Mouse (Mus musculus): ENCODE results near the gene Plod3. TPM values are rescaled to one million over a fixed set of nuclear protein-coding genes. Genes with fewer than 3 reads are reported as not detected.
A peak's percentile ranks its signal among the peaks of the same experiment; 100 is the strongest.

The Plod3 gene
- polyA plus RNA-seq, 1 experiment, result 34.5 TPM

- Histone ChIP-seq H3K27ac (ENCODE audit: insufficient read depth, low read length) (no peak overlapping the region), H3K4me3 (ENCODE audit: insufficient read depth, low read length) (no peak overlapping the region), H3K4me1 (ENCODE audit: control insufficient read depth, insufficient read depth, low read length) (no peaks in the 10 kb centered on the region)
- no peak for TF ChIP-seq CTCF (IDR thresholded peaks at IDR 0.05; ENCODE audit: extremely low read depth, insufficient read depth, low read length)
- TF ChIP-seq POLR2A (IDR thresholded peaks at IDR 0.05; ENCODE audit: extremely low read depth, insufficient read depth, low read length), result no peak
Measured at GRCm38 (mm10) chr5:136979762-136980161, 7.1 kb upstream of the Plod3 start.

- TF ChIP-seq CTCF (IDR thresholded peaks at IDR 0.05; ENCODE audit: extremely low read depth, insufficient read depth, low read length) (0 out of 2 replicates have a peak, but pooled peaks have one; percentile 7), POLR2A (IDR thresholded peaks at IDR 0.05; ENCODE audit: extremely low read depth, insufficient read depth, low read length) (no peak)
- H3K27ac ChIP-seq (ENCODE audit: insufficient read depth, low read length), result no peak overlapping the region
- no peak overlapping the region for H3K4me3 ChIP-seq (ENCODE audit: insufficient read depth, low read length)
- peaks cover under 1% of the 10 kb centered on the region; the same call in 1 of the 2 replicates for H3K4me1 ChIP-seq (ENCODE audit: control insufficient read depth, insufficient read depth, low read length)
Measured at GRCm38 (mm10) chr5:136980974-136981373, 5.8 kb upstream of the Plod3 start.

- Histone ChIP-seq H3K27ac (ENCODE audit: insufficient read depth, low read length) (no peak overlapping the region), H3K4me3 (ENCODE audit: insufficient read depth, low read length) (no peak overlapping the region), H3K4me1 (ENCODE audit: control insufficient read depth, insufficient read depth, low read length) (peaks cover 3% of the 10 kb centered on the region; the same call in 1 of the 2 replicates)
- TF ChIP-seq CTCF (IDR thresholded peaks at IDR 0.05; ENCODE audit: extremely low read depth, insufficient read depth, low read length), result peak; percentile 45; the same call in 1 of the 2 replicates
- TF ChIP-seq POLR2A (IDR thresholded peaks at IDR 0.05; ENCODE audit: extremely low read depth, insufficient read depth, low read length), result no peak
Measured at GRCm38 (mm10) chr5:136982338-136982930, 4.4 kb upstream of the Plod3 start.

- TF ChIP-seq POLR2A (IDR thresholded peaks at IDR 0.05; ENCODE audit: extremely low read depth, insufficient read depth, low read length) (no peak), CTCF (IDR thresholded peaks at IDR 0.05; ENCODE audit: extremely low read depth, insufficient read depth, low read length) (no peak)
- Histone ChIP-seq H3K27ac (ENCODE audit: insufficient read depth, low read length) (no peak overlapping the region), H3K4me3 (ENCODE audit: insufficient read depth, low read length) (no peak overlapping the region), H3K4me1 (ENCODE audit: control insufficient read depth, insufficient read depth, low read length) (peaks cover 3% of the 10 kb centered on the region; the same call in 1 of the 2 replicates)
Measured at GRCm38 (mm10) chr5:136984828-136985227, 2.0 kb upstream of the Plod3 start.

- peak overlapping the region; percentile 50 for H3K4me3 ChIP-seq (ENCODE audit: insufficient read depth, low read length)
- H3K4me1 ChIP-seq (ENCODE audit: control insufficient read depth, insufficient read depth, low read length), result peaks cover 3% of the 10 kb centered on the region; the same call in 1 of the 2 replicates
- TF ChIP-seq CTCF (IDR thresholded peaks at IDR 0.05; ENCODE audit: extremely low read depth, insufficient read depth, low read length) (no peak), POLR2A (IDR thresholded peaks at IDR 0.05; ENCODE audit: extremely low read depth, insufficient read depth, low read length) (peak; percentile 59; the same call in 1 of the 2 replicates)
- peak overlapping the region; percentile 49 for H3K27ac ChIP-seq (ENCODE audit: insufficient read depth, low read length)
Measured at GRCm38 (mm10) chr5:136987138-136987933, 517 bp downstream of the Plod3 start.

- H3K4me3 ChIP-seq (ENCODE audit: insufficient read depth, low read length), result peak within 1 kb of the TSS; percentile 50
- peak within 1 kb of the TSS; percentile 49 for H3K27ac ChIP-seq (ENCODE audit: insufficient read depth, low read length)
- no peak for TF ChIP-seq CTCF (IDR thresholded peaks at IDR 0.05; ENCODE audit: extremely low read depth, insufficient read depth, low read length)
- TF ChIP-seq POLR2A (IDR thresholded peaks at IDR 0.05; ENCODE audit: extremely low read depth, insufficient read depth, low read length), result no peak
- H3K4me1 ChIP-seq (ENCODE audit: control insufficient read depth, insufficient read depth, low read length), result peaks cover 3% of the 10 kb centered on the region; the same call in 1 of the 2 replicates
Measured at GRCm38 (mm10) chr5:136987934-136988271, 1.1 kb downstream of the Plod3 start, which contains the start of gene Znhit1. Znhit1 (minus strand) TSS chr5:136988021.

- Histone ChIP-seq H3K4me1 (ENCODE audit: control insufficient read depth, insufficient read depth, low read length) (peaks cover 3% of the 10 kb centered on the region; the same call in 1 of the 2 replicates), H3K27ac (ENCODE audit: insufficient read depth, low read length) (no peak overlapping the region), H3K4me3 (ENCODE audit: insufficient read depth, low read length) (peak overlapping the region; percentile 50)
- no peak for TF ChIP-seq CTCF (IDR thresholded peaks at IDR 0.05; ENCODE audit: extremely low read depth, insufficient read depth, low read length)
- TF ChIP-seq POLR2A (IDR thresholded peaks at IDR 0.05; ENCODE audit: extremely low read depth, insufficient read depth, low read length), result no peak
Measured at GRCm38 (mm10) chr5:136988420-136988819, 1.6 kb downstream of the Plod3 start.

- Histone ChIP-seq H3K27ac (ENCODE audit: insufficient read depth, low read length) (no peak overlapping the region), H3K4me1 (ENCODE audit: control insufficient read depth, insufficient read depth, low read length) (peaks cover 3% of the 10 kb centered on the region; the same call in 1 of the 2 replicates), H3K4me3 (ENCODE audit: insufficient read depth, low read length) (no peak overlapping the region)
- TF ChIP-seq CTCF (IDR thresholded peaks at IDR 0.05; ENCODE audit: extremely low read depth, insufficient read depth, low read length) (no peak), POLR2A (IDR thresholded peaks at IDR 0.05; ENCODE audit: extremely low read depth, insufficient read depth, low read length) (no peak)
Measured at GRCm38 (mm10) chr5:136989801-136990200, 3.0 kb downstream of the Plod3 start.

- Histone ChIP-seq H3K4me1 (ENCODE audit: control insufficient read depth, insufficient read depth, low read length) (no peaks in the 10 kb centered on the region), H3K4me3 (ENCODE audit: insufficient read depth, low read length) (no peak overlapping the region), H3K27ac (ENCODE audit: insufficient read depth, low read length) (no peak overlapping the region)
- no peak for TF ChIP-seq CTCF (IDR thresholded peaks at IDR 0.05; ENCODE audit: extremely low read depth, insufficient read depth, low read length)
- no peak for TF ChIP-seq POLR2A (IDR thresholded peaks at IDR 0.05; ENCODE audit: extremely low read depth, insufficient read depth, low read length)
Measured at GRCm38 (mm10) chr5:136999449-136999848, 12.6 kb downstream of the Plod3 start.
